29 mouse cellular contexts compared by ENCODE assay signal in the genomic region with DNA sequence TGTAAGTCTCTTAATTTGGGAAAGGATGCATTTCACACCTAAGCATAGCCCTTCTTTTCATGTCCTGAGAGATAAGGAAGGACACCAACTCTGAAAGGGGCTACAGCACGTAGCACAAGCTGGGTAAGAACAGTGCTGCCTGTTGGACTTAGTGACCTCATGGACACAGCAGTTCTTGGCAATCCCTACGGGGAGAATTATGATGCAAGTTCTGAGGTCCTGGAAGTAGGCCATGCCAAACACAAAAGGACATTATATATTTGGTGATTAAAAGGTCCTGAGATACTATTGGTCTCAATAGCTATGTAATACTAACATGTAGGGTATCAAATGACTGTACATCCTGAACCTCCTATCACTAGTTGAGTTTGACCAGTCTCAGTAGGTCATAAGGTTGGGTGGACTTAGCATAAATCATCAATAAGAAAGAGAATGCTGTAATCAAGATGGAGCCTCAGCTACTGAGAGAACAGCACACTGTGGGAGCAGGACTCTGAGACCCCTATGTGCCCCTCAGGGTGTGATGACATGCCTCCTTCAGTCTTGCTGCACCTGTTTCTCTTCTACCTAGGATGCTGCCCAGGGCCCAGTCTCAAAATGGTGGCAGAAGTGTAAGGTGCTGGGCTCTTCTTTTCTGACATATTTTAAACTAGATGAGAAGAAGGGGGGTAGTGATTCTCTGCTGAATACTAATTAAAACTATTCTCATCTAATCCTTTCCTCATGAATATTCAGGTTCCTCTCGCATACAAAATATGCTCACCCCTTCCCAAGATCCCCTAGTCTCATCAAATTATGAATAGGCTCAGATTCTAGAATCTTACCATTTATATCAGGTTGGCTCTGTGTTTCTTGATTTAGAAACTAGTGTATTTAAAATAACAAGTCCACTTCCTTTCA.
DNase-seq lines count a peak whose midpoint lies in the region; ATAC-seq lines count a peak whose summit lies in the region.
"Had no signal": no experiment of that assay in that cellular context is flagged by ENCODE, and none has a peak within 500 bp of the region (broad histone marks: within the 10 kb centered on the region; RNA-seq: fewer than 3 reads in every experiment).

No protein-coding gene starts in this region.

- H3K27ac ChIP-seq in midbrain, embryonic 15.5 days, result no peak overlapping the region
- no peak overlapping the region for H3K27ac ChIP-seq in midbrain, embryonic 10.5 days (replicated peaks)
- H3K27ac ChIP-seq: gastrocnemius, adult 2 months; heart, embryonic 13.5 days; hindbrain, embryonic 10.5 days; hindbrain, embryonic 15.5 days; kidney, embryonic 15.5 days; lung, embryonic 15.5 days; neural tube, embryonic 15.5 days had no signal

- H3K4me1 ChIP-seq in midbrain, embryonic 15.5 days, result 0 out of 2 replicates have a peak, but pooled peaks cover 2% of the 10 kb centered on the region
- H3K4me1 ChIP-seq in midbrain, embryonic 10.5 days, result no peaks in the 10 kb centered on the region
- H3K4me1 ChIP-seq: heart, embryonic 13.5 days; hindbrain, embryonic 15.5 days; lung, embryonic 15.5 days; megakaryocyte, embryonic 14.5 days; neural tube, embryonic 15.5 days had no signal

- H3K4me3 ChIP-seq in midbrain, embryonic 15.5 days, result no peak overlapping the region
- no peak overlapping the region for H3K4me3 ChIP-seq in midbrain, embryonic 10.5 days
- H3K4me3 ChIP-seq: erythroblast, embryonic 14.5 days; gastrocnemius, adult 2 months; heart, embryonic 13.5 days; hindbrain, embryonic 10.5 days; hindbrain, embryonic 15.5 days; kidney, embryonic 15.5 days; lung, embryonic 15.5 days; megakaryocyte, embryonic 14.5 days; neural tube, embryonic 15.5 days had no signal

- WGBS in midbrain, embryonic 15.5 days, result 65% methylated on average over 3 of the region's 3 CpGs
- WGBS in midbrain, embryonic 10.5 days, result 86% methylated on average over 3 of the region's 3 CpGs

- DNase-seq in adrenal gland, postnatal 10 days, result peak; percentile 16
- no peak for DNase-seq in adrenal gland, postnatal 25 days
- peak; percentile 4 for DNase-seq in heart, adult 11 months
- DNase-seq in heart, postnatal 4 days, result no peak
- DNase-seq in midbrain, embryonic 10.5 days (ENCODE audit: low spot score), result no peak
- no peak for DNase-seq in lung, postnatal 4 days
- DNase-seq in embryo, embryonic 10.5 days (ENCODE audit: low spot score), result no peak
- DNase-seq: cerebellum, adult 18-20 months; cerebellum, postnatal 10 days; gastrocnemius, adult 2 months; gastrocnemius, postnatal 36 days; heart, postnatal 10 days; kidney, adult 18-20 months; kidney, postnatal 25 days; retina, postnatal 1 day; right cerebral cortex, postnatal 14 days; thymus, postnatal 14 days had no signal

- no peaks in the 10 kb centered on the region for H3K9me3 ChIP-seq in midbrain, embryonic 15.5 days
- H3K9me3 ChIP-seq in midbrain, embryonic 10.5 days (replicated peaks), result no peaks in the 10 kb centered on the region
- H3K9me3 ChIP-seq: G1E; heart, embryonic 13.5 days; hindbrain, embryonic 10.5 days; hindbrain, embryonic 15.5 days; kidney, embryonic 15.5 days; lung, embryonic 15.5 days; neural tube, embryonic 15.5 days had no signal

- no peaks in the 10 kb centered on the region for H3K36me3 ChIP-seq in midbrain, embryonic 15.5 days (replicated peaks)
- no peaks in the 10 kb centered on the region for H3K36me3 ChIP-seq in midbrain, embryonic 10.5 days
- H3K36me3 ChIP-seq: G1E; heart, embryonic 13.5 days; hindbrain, embryonic 10.5 days; hindbrain, embryonic 15.5 days; kidney, embryonic 15.5 days; lung, embryonic 15.5 days; neural tube, embryonic 15.5 days had no signal

- no peak overlapping the region for H3K4me2 ChIP-seq in midbrain, embryonic 15.5 days
- H3K4me2 ChIP-seq: heart, embryonic 13.5 days; hindbrain, embryonic 15.5 days; kidney, embryonic 15.5 days; liver, embryonic 11.5 days; lung, embryonic 15.5 days; neural tube, embryonic 15.5 days had no signal

- no peak overlapping the region for H3K9ac ChIP-seq in midbrain, embryonic 15.5 days
- H3K9ac ChIP-seq: heart, embryonic 13.5 days; hindbrain, embryonic 15.5 days; kidney, embryonic 15.5 days; lung, embryonic 15.5 days; neural tube, embryonic 15.5 days had no signal

- ATAC-seq in midbrain, embryonic 15.5 days (replicated peaks), result peak; percentile 27; the same call in 1 of the 2 replicates
- ATAC-seq: Patski had no signal

- no peaks in the 10 kb centered on the region for H3K27me3 ChIP-seq in midbrain, embryonic 15.5 days (replicated peaks)
- H3K27me3 ChIP-seq in midbrain, embryonic 10.5 days (ENCODE audit: low read depth, poor library complexity, severe bottlenecking), result no peaks in the 10 kb centered on the region
- H3K27me3 ChIP-seq: heart, embryonic 13.5 days; hindbrain, embryonic 15.5 days; kidney, embryonic 15.5 days; lung, embryonic 15.5 days; megakaryocyte, embryonic 14.5 days; neural tube, embryonic 15.5 days had no signal

Comparison
In these comparisons a context has a peak if more than half of its experiments do, and no peak if none do; other contexts are left out.
1. DNase-seq: peak in adrenal gland, postnatal 10 days (single experiment) and heart, adult 11 months (single experiment); none in adrenal gland, postnatal 25 days (single experiment), heart, postnatal 4 days (single experiment), midbrain, embryonic 10.5 days (single experiment), lung, postnatal 4 days (0 of 2) and embryo, embryonic 10.5 days (single experiment).